Mouse (Mus musculus) limb, embryonic 11.5 days (tissue): ENCODE measurements at regions not wholly inside any gene's neighbourhood (a gene's known extent, or its start where the extent isn't known, plus 50 kb on each side); places are given as distances from the start of the nearest gene placed in this dataset.

Experiments used
- ATAC-seq: fragments of 200-750 bp; cut with Nextera tagmentation; 2 replicates; pipeline ENCODE4 v1.8.0; 2017; ENCODE audit warnings: low read depth; ENCODE audit not compliant: insufficient number of reproducible peaks, low FRiP score, low TSS enrichment
- DNase-seq: peaks from one replicate; pipeline ENCODE4 v3.0.0-alpha.2; 2015; ENCODE audit warnings: low spot score
- H3K27ac ChIP-seq: fragments of 300-500 bp; sonication (generic); replicated peaks from 2 replicates; pipeline ENCODE4 v1.5.1; 2014; ENCODE audit warnings: low read depth, mild to moderate bottlenecking, low read length
- H3K27me3 ChIP-seq: fragments of 300-500 bp; sonication (generic); 2 replicates; pipeline ENCODE4 v1.6.1; 2014; ENCODE audit warnings: mild to moderate bottlenecking, low read length, mixed read lengths; ENCODE audit not compliant: control insufficient read depth, insufficient read depth
- H3K36me3 ChIP-seq: fragments of 300-500 bp; sonication (generic); 2 replicates; pipeline ENCODE4 v1.6.1; 2014; ENCODE audit warnings: mild to moderate bottlenecking, low read length, moderate library complexity, mixed read lengths; ENCODE audit not compliant: control insufficient read depth, insufficient read depth
- H3K4me1 ChIP-seq: fragments of 300-500 bp; sonication (generic); 2 replicates; pipeline ENCODE4 v1.6.1; 2014; ENCODE audit warnings: low read length, mixed read lengths; ENCODE audit not compliant: control insufficient read depth, insufficient read depth
- H3K4me2 ChIP-seq: fragments of 300-500 bp; sonication (generic); 2 replicates; pipeline ENCODE4 v1.6.1; 2014; ENCODE audit warnings: low read depth, mild to moderate bottlenecking, moderate library complexity; ENCODE audit not compliant: severe bottlenecking
- H3K4me3 ChIP-seq: fragments of 300-500 bp; sonication (generic); 2 replicates; pipeline ENCODE4 v1.5.1; 2014; ENCODE audit warnings: low read depth, low read length
- H3K9ac ChIP-seq: fragments of 300-500 bp; sonication (generic); 2 replicates; pipeline ENCODE4 v1.6.1; 2014; ENCODE audit warnings: mild to moderate bottlenecking, low read length
- H3K9me3 ChIP-seq: fragments of 300-500 bp; sonication (generic); 2 replicates; pipeline ENCODE4 v1.6.1; 2016; ENCODE audit warnings: low read length; ENCODE audit not compliant: control insufficient read depth
- WGBS: fragments of 180-500 bp; shearing (Covaris S2); extraction: QIAGEN DNeasy Blood & Tissue Kit; methylation state at CpG from one replicate; pipeline ENCODE4 v1.1.7; 2014; 5-methylcytosine and 5-hydroxymethylcytosine counted together

DNA sequence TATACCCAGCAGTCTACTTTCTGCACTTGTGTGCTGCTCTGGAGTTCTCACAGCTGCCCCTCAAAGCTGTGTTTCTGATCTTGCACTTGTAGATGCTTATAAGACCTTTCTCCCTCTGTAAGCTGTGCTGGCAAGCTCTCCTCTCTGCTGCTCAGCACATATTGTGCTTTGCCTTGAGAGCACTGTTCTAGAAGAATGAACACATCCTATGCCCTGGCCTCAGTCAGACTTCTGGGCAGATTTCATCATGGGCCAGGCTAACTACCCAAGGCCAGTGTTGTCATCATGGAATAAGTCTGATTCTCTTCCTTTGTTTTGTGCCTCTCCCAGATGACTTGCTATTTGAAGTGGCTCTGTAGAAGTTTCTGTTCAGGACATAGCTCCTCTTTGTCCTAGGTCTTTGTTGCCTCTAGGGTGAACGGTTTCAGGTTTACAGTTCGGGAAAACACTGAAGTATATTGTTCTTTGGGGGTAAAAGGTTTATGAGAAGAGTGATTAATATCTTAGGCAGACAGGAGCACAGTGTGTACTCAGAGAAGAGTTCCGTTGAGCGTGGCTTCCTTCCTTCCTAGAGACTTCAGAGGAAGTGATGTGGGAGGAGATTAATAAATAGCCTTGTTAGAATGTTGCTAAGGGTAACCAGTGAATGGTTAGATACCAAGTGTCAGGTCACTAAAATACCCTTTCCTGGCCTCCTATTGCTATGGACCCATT lies 70.8 kb downstream of the Pcdh18 start:
- Histone ChIP-seq H3K9me3 (no peaks in the 10 kb centered on the region), H3K4me1 (no peaks in the 10 kb centered on the region), H3K9ac (no peak overlapping the region), H3K4me2 (no peak overlapping the region), H3K27me3 (no peaks in the 10 kb centered on the region), H3K36me3 (no peaks in the 10 kb centered on the region), H3K4me3 (no peak overlapping the region), H3K27ac (no peak overlapping the region)
- DNase-seq (no peak), ATAC-seq (no peak)
- 64% methylated on average over 4 of the region's 4 CpGs for WGBS

DNA sequence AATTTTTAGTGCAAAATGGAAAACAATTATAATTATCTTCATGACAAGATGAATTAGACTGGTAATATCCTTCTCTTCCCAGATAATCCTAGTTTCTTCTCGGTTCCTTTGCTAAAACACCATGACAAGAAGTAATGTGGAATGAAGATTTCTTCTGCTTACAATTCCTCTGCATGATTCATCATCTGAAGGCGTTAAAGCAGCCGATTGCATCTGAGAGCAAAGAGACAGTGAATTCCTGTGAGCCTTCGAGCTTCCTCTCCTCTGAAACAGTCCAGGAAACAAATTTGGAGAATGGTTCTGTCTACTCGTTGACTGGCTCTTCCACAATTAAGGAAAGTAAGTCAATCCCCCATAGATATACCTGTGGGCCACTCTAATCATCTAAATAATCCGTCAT lies 82.2 kb downstream of the Pcdh18 start:
- ATAC-seq (no peak), DNase-seq (no peak)
- Histone ChIP-seq H3K9ac (no peak overlapping the region), H3K27me3 (no peaks in the 10 kb centered on the region), H3K9me3 (no peaks in the 10 kb centered on the region), H3K4me2 (no peak overlapping the region), H3K4me3 (no peak overlapping the region), H3K36me3 (no peaks in the 10 kb centered on the region), H3K27ac (no peak overlapping the region), H3K4me1 (no peaks in the 10 kb centered on the region)
- 89% methylated on average over 6 of the region's 6 CpGs for WGBS

DNA sequence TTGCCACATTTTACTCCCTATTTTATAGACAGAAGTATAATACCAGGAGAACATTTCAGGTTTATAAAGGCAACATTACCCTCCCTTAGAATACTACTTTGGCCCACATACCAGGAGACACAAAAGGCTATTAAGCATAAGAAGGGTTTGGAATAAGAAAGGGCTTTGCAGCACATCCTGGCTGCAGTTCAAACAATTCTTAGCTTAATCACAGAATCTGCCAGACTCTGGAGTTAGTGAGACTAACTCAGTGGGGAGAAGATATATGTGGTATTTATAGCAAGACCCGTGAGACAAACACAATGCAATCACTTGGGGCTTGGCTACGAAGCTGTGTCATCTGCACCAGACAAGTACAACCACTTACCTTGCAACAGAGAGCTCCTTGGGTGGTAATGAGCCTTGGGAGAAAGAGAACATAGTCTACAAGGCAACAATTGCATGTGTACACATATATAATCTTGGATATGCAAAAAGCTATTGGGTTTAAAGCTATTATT lies 84.4 kb downstream of the Pcdh18 start:
- H3K4me3 ChIP-seq: no peak overlapping the region
- H3K4me2 ChIP-seq: no peak overlapping the region
- DNase-seq: no peak
- no peak overlapping the region for H3K9ac ChIP-seq
- H3K27ac ChIP-seq: no peak overlapping the region
- no peaks in the 10 kb centered on the region for H3K9me3 ChIP-seq
- H3K27me3 ChIP-seq: no peaks in the 10 kb centered on the region
- ATAC-seq: no peak
- WGBS: 77% methylated on average over 2 of the region's 2 CpGs
- H3K36me3 ChIP-seq: no peaks in the 10 kb centered on the region
- no peaks in the 10 kb centered on the region for H3K4me1 ChIP-seq

DNA sequence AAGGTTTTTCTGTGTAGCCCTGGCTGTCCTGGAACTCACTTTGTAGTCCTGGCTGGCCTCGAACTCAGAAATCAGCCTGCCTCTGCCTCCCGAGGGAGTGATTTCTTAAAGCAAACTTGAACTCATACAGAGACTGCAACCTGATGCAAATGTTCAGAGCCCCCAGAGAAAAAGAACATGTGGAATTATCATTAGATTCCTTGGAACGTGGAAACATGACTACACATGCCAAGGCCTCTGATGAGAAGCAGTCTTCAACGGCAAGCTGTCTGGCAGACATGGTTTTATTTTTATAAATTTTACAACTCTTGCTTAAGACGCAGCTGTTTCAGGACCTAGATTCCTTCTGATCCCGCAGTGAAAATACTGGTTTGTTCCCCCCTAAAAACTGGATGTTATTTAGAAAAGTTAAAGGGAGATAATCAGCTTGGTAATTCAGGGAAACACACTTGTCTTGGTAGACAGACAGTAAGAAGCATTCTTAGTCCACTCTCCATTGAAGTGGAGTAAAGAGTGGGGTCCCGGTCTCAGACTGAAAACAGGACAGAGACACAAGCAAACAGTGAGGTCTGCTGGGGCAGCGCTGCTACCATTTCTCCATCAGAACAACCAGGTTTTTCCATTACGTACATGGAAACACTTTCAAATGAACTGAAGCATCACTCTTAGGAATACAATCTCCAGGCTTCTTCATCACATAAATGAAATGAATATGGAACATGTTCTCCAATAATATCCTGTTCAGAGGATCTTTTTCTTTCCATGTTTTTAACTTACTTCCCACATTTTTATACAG lies 89.4 kb downstream of the Pcdh18 start:
- H3K9ac ChIP-seq: no peak overlapping the region
- DNase-seq (no peak), ATAC-seq (no peak)
- no peak overlapping the region for H3K4me3 ChIP-seq
- H3K27ac ChIP-seq: no peak overlapping the region
- no peaks in the 10 kb centered on the region for H3K9me3 ChIP-seq
- H3K27me3 ChIP-seq: no peaks in the 10 kb centered on the region
- 80% methylated on average over 9 of the region's 9 CpGs for WGBS
- no peaks in the 10 kb centered on the region for H3K4me1 ChIP-seq
- H3K36me3 ChIP-seq: no peaks in the 10 kb centered on the region
- H3K4me2 ChIP-seq: no peak overlapping the region

DNA sequence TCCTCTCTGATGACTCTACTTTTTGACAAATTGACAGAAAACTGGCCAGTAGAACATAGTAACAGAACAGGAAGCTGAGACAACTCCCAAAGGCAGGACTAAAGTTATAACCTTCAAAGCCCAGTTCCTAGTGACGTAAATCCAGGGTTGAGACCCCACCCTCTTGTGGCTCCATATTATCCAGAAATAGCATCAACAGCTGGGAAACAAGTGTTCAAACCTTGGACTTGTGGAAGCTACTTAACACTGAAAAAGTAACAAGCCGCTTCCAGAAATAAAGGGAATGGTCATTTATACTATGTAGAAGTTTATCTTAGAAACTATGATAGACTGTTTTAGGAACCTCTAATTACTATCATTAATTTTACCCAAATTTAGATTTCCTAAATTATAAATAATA lies 90.6 kb downstream of the Pcdh18 start:
- no peak overlapping the region for H3K27ac ChIP-seq
- H3K27me3 ChIP-seq: no peaks in the 10 kb centered on the region
- H3K36me3 ChIP-seq: no peaks in the 10 kb centered on the region
- H3K4me1 ChIP-seq: no peaks in the 10 kb centered on the region
- H3K9ac ChIP-seq: no peak overlapping the region
- 87% methylated on average over 2 of the region's 2 CpGs for WGBS
- DNase-seq: no peak
- no peak overlapping the region for H3K4me3 ChIP-seq
- H3K4me2 ChIP-seq: no peak overlapping the region
- no peaks in the 10 kb centered on the region for H3K9me3 ChIP-seq
- no peak for ATAC-seq

DNA sequence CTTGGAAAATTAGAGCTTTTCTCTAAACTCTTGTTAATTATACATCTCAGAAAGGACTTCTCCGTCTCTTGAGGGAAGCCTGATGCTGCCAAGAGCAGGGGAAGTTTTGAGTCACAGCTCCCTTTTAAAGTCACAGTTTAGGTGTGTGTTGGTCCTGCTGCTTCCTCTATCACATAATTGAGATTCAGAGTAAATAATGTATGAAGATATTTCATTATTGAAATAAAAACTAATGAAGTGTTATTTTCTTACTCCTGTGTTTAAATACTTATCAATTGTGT lies 108.3 kb downstream of the Pcdh18 start:
- no peak for ATAC-seq
- Histone ChIP-seq H3K36me3 (no peaks in the 10 kb centered on the region), H3K9ac (no peak overlapping the region), H3K4me2 (no peak overlapping the region), H3K4me3 (no peak overlapping the region), H3K27ac (no peak overlapping the region), H3K4me1 (no peaks in the 10 kb centered on the region), H3K27me3 (no peaks in the 10 kb centered on the region), H3K9me3 (no peaks in the 10 kb centered on the region)
- WGBS: 29% methylated on average over 1 of the region's 1 CpGs
- no peak for DNase-seq

DNA sequence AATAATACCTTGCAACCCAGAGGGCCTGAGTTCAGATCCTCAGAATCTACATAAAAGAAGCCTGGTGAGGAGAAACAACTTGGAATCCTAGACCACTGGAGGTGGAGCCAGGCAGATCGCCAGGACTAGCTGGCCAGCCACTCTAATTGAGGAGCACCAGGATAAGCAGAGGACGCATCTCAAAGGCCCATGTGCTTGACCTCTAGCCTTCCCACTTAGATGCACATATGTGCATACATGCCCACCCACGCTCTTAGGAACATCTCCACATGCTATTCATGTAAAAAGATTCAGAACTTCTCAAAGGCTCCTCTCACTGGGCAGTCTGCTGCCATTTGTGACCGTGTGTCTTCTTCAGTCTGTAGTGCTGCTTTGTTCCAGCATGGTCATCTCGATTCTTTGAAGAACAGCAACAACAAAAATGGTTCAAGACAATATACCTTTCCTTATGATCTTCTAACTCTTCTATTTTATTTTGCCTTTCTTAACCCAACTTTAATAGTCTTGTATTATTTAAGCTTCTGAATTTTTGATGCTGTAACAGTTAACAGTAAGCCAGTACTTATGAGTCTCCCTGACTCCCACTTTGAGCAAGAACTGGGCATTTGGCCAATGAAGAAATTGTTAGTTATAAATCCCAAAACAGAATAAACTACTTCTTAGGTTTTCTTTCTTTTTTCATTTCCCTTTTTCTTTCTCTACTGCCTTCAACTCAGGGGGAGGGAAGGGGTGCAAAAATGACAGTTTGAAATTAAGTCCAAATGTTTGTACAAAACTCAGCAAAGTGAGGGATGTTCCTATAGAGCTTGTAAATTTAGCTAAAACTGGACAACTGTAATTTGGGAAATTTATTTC lies 108.9 kb downstream of the Pcdh18 start:
- Histone ChIP-seq H3K4me2 (no peak overlapping the region), H3K27me3 (no peaks in the 10 kb centered on the region), H3K36me3 (no peaks in the 10 kb centered on the region), H3K27ac (no peak overlapping the region), H3K4me3 (no peak overlapping the region), H3K4me1 (no peaks in the 10 kb centered on the region), H3K9me3 (no peaks in the 10 kb centered on the region), H3K9ac (no peak overlapping the region)
- WGBS: 76% methylated on average over 5 of the region's 5 CpGs
- DNase-seq (no peak), ATAC-seq (no peak)

DNA sequence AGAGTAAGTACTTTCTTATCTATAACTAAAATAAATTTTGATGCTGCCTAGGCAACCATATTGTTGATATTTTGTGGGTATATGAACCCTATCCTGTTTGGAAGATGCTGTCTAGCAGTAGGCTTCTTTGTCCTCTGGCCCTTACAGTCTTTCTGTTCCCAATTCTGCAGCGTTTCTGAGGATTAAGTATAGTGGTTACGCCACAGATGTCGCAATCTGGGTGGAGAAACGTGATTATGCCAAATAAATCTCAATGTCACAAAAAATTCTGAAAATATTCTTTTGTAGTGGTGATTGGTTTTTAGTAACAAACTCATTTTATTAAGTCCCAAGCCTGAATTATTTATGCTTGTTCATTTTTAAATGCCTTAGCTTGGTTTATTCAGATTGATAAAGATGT lies 112.1 kb downstream of the Pcdh18 start:
- Histone ChIP-seq H3K27me3 (no peaks in the 10 kb centered on the region), H3K4me3 (no peak overlapping the region), H3K9ac (no peak overlapping the region), H3K27ac (no peak overlapping the region), H3K4me2 (no peak overlapping the region), H3K36me3 (no peaks in the 10 kb centered on the region), H3K9me3 (no peaks in the 10 kb centered on the region), H3K4me1 (no peaks in the 10 kb centered on the region; the same call in 1 of the 2 replicates)
- WGBS: 89% methylated on average over 4 of the region's 4 CpGs
- ATAC-seq (no peak), DNase-seq (no peak)
